Mouse (Mus musculus) lung, embryonic 15.5 days (tissue): Measurements from ENCODE around the gene Map3k7. TPM values are rescaled to one million over a fixed set of nuclear protein-coding genes. Genes with fewer than 3 reads are reported as not detected.
A peak's percentile ranks its signal among the peaks of the same experiment; 100 is the strongest.

Source experiments
- ATAC-seq: fragments of 200-750 bp; cut with Nextera tagmentation; 2 replicates; pipeline ENCODE4 v1.8.0; 2017; ENCODE audit warnings: moderate number of reproducible peaks, borderline replicate concordance; ENCODE audit not compliant: low FRiP score, low TSS enrichment; ENCODE audit errors: extremely low read depth
- H3K27ac ChIP-seq: fragments of 300-500 bp; sonication (generic); 2 replicates; pipeline ENCODE4 v1.5.1; 2015; ENCODE audit warnings: moderate library complexity, mild to moderate bottlenecking, inconsistent platforms
- H3K27me3 ChIP-seq: fragments of 300-500 bp; sonication (generic); 2 replicates; pipeline ENCODE4 v1.6.1; 2015; ENCODE audit warnings: inconsistent platforms
- H3K36me3 ChIP-seq: fragments of 300-500 bp; sonication (generic); 2 replicates; pipeline ENCODE4 v1.6.1; 2015; ENCODE audit warnings: inconsistent platforms
- H3K4me1 ChIP-seq: fragments of 300-500 bp; sonication (generic); 2 replicates; pipeline ENCODE4 v1.6.1; 2015; ENCODE audit warnings: inconsistent platforms
- H3K4me2 ChIP-seq: fragments of 300-500 bp; sonication (generic); 2 replicates; pipeline ENCODE4 v1.6.1; 2015; ENCODE audit warnings: inconsistent platforms, mild to moderate bottlenecking, moderate library complexity
- H3K4me3 ChIP-seq: fragments of 300-500 bp; sonication (generic); 2 replicates; pipeline ENCODE4 v1.5.1; 2015; ENCODE audit warnings: mild to moderate bottlenecking, inconsistent platforms
- H3K9ac ChIP-seq: fragments of 300-500 bp; sonication (generic); 2 replicates; pipeline ENCODE4 v1.6.1; 2015; ENCODE audit warnings: inconsistent platforms
- H3K9me3 ChIP-seq: fragments of 300-500 bp; sonication (generic); 2 replicates; pipeline ENCODE4 v1.6.1; 2016; ENCODE audit warnings: inconsistent platforms
- WGBS: fragments of 180-500 bp; shearing (Covaris S2); methylation state at CpG from one replicate; pipeline ENCODE4 v1.1.7; 2015; 5-methylcytosine and 5-hydroxymethylcytosine counted together
- polyA plus RNA-seq: library from polyadenylated mRNA; unstranded; fragments of >200 nt; fragmentation: Nextera tagmentation; extraction: Ambion mirVana; gene quantifications from 2 replicates; pipeline ENCODE4 v1.2.1, GENCODE M21; 2015

Map3k7 gene
- polyA plus RNA-seq: 33.1 and 34.6 TPM in 2 replicates

GRCm38 (mm10) chr4:31963354-31964193 is at the start of gene Map3k7:
Gene Map3k7 (plus strand): TSS chr4:31964097.
- Histone ChIP-seq H3K36me3 (no peaks in the 10 kb centered on the region), H3K9ac (peak within 1 kb of the TSS; percentile 88), H3K4me2 (peak within 1 kb of the TSS; percentile 72), H3K4me1 (peaks cover 19% of the 10 kb centered on the region; the same call in 1 of the 2 replicates), H3K27ac (peak within 1 kb of the TSS; percentile 99), H3K27me3 (no peaks in the 10 kb centered on the region), H3K4me3 (peak within 1 kb of the TSS; percentile 95), H3K9me3 (no peaks in the 10 kb centered on the region)
- peak; percentile 96 for ATAC-seq
- WGBS: under 1% methylated on average over 88 of the region's 88 CpGs

DNA sequence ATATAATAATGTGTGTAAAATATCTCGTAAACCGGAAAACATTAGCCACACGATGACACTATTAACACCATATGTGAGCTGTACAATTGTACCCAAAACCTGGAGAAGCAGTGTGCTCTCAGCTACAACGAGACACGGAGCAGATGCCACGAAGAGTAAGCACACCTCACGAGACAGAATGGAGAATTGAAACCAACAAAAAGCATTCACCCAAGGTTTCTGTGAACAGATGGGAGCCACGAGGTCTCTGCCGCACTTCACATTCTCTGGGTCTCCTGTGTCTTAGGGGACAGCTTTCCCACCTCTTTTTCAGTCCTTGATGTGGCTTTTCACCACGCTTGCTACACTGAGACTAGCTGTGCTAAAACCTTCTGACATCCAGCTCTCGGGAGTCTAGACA is 48.8 kb upstream of the Map3k7 start:
- Histone ChIP-seq H3K27ac (no peak overlapping the region), H3K9ac (no peak overlapping the region), H3K4me3 (no peak overlapping the region), H3K9me3 (no peaks in the 10 kb centered on the region), H3K4me2 (no peak overlapping the region), H3K36me3 (no peaks in the 10 kb centered on the region), H3K4me1 (no peaks in the 10 kb centered on the region), H3K27me3 (no peaks in the 10 kb centered on the region)
- 77% methylated on average over 11 of the region's 11 CpGs for WGBS
- ATAC-seq: no peak

- H3K9me3 ChIP-seq: no peaks in the 10 kb centered on the region
- H3K27me3 ChIP-seq: no peaks in the 10 kb centered on the region
- no peak overlapping the region for H3K27ac ChIP-seq
- H3K4me1 ChIP-seq: no peaks in the 10 kb centered on the region
- no peak overlapping the region for H3K4me2 ChIP-seq
- ATAC-seq: no peak
- WGBS: 91% methylated on average over 5 of the region's 5 CpGs
- H3K4me3 ChIP-seq: no peak overlapping the region
- no peak overlapping the region for H3K9ac ChIP-seq
- H3K36me3 ChIP-seq: no peaks in the 10 kb centered on the region
These were observed 45.2 kb upstream of the Map3k7 start for GRCm38 (mm10) chr4:31918717-31919116.

- H3K4me3 ChIP-seq: no peak overlapping the region
- no peaks in the 10 kb centered on the region for H3K36me3 ChIP-seq
- no peak overlapping the region for H3K27ac ChIP-seq
- H3K27me3 ChIP-seq: no peaks in the 10 kb centered on the region
- ATAC-seq: no peak
- WGBS: 74% methylated on average over 7 of the region's 7 CpGs
- H3K9ac ChIP-seq: no peak overlapping the region
- no peaks in the 10 kb centered on the region for H3K9me3 ChIP-seq
- no peaks in the 10 kb centered on the region for H3K4me1 ChIP-seq
- H3K4me2 ChIP-seq: no peak overlapping the region
These were observed 41.7 kb upstream of the Map3k7 start for GRCm38 (mm10) chr4:31922215-31922614.

DNA sequence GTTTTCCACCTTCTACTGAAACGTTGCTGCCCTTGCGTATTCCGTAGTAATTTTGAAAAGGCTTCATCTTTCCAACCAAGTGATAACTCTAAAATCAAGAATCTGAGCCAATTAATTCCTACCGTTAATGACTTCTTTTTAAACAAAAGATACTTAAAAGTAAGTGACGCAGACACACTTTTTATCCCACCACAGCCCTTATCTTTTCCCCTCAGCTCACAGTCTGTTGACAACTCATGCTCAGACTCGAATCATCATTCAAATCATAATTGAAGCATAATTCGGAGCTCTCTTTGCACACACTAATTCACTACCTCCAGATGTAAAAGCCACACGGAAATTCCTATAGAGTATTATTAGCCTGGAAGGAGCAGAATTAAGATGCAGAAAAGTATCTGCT is 40.5 kb upstream of the Map3k7 start:
- no peaks in the 10 kb centered on the region for H3K36me3 ChIP-seq
- ATAC-seq: no peak
- no peaks in the 10 kb centered on the region for H3K9me3 ChIP-seq
- H3K27me3 ChIP-seq: no peaks in the 10 kb centered on the region
- H3K4me3 ChIP-seq: no peak overlapping the region
- 48% methylated on average over 8 of the region's 8 CpGs for WGBS
- no peaks in the 10 kb centered on the region for H3K4me1 ChIP-seq
- no peak overlapping the region for H3K9ac ChIP-seq
- H3K27ac ChIP-seq: no peak overlapping the region
- no peak overlapping the region for H3K4me2 ChIP-seq

GRCm38 (mm10) chr4:31924301-31925185 is 39.4 kb upstream of the Map3k7 start:
- no peak overlapping the region for H3K4me3 ChIP-seq
- H3K9me3 ChIP-seq: no peaks in the 10 kb centered on the region
- WGBS: 42% methylated on average over 14 of the region's 14 CpGs
- no peaks in the 10 kb centered on the region for H3K4me1 ChIP-seq
- no peak for ATAC-seq
- no peak overlapping the region for H3K27ac ChIP-seq
- no peaks in the 10 kb centered on the region for H3K36me3 ChIP-seq
- no peak overlapping the region for H3K9ac ChIP-seq
- H3K4me2 ChIP-seq: no peak overlapping the region
- H3K27me3 ChIP-seq: no peaks in the 10 kb centered on the region

- H3K4me1 ChIP-seq: peaks cover 10% of the 10 kb centered on the region
- no peaks in the 10 kb centered on the region; the same call in 1 of the 2 replicates for H3K27me3 ChIP-seq
- ATAC-seq: no peak
- H3K27ac ChIP-seq: no peak overlapping the region
- no peak overlapping the region for H3K9ac ChIP-seq
- no peak overlapping the region for H3K4me2 ChIP-seq
- WGBS: 56% methylated on average over 3 of the region's 3 CpGs
- H3K4me3 ChIP-seq: no peak overlapping the region
- no peaks in the 10 kb centered on the region for H3K9me3 ChIP-seq
- H3K36me3 ChIP-seq: no peaks in the 10 kb centered on the region
These were observed 30.7 kb upstream of the Map3k7 start for GRCm38 (mm10) chr4:31933171-31933570.

DNA sequence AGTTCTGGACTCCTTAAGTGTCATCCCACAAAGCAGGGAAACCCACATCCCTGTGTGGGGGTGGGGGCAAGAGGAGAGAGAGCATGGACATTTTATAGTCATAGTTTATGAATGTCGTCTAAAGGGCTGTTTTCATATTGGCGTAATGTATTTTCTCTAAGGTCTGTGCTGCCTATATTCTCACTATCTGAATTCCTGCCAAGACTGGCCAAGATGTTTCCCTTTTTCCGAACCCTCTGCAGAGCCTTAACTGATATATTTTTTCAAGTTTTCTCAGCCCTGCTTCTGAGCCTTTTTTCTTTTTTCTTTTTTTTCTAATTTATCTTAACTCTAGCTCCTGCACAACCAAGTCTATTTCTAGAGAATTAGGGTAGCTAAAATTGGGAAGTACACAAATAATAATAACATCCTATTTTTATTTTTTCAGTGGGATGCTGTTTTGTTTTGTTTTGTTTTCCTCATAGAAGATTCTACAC is 28.0 kb upstream of the Map3k7 start:
- Histone ChIP-seq H3K9me3 (no peaks in the 10 kb centered on the region), H3K36me3 (no peaks in the 10 kb centered on the region), H3K4me2 (no peak overlapping the region), H3K4me1 (peaks cover 10% of the 10 kb centered on the region), H3K27ac (no peak overlapping the region), H3K27me3 (no peaks in the 10 kb centered on the region; the same call in 1 of the 2 replicates), H3K9ac (no peak overlapping the region), H3K4me3 (no peak overlapping the region)
- WGBS: 45% methylated on average over 3 of the region's 3 CpGs
- no peak for ATAC-seq

DNA sequence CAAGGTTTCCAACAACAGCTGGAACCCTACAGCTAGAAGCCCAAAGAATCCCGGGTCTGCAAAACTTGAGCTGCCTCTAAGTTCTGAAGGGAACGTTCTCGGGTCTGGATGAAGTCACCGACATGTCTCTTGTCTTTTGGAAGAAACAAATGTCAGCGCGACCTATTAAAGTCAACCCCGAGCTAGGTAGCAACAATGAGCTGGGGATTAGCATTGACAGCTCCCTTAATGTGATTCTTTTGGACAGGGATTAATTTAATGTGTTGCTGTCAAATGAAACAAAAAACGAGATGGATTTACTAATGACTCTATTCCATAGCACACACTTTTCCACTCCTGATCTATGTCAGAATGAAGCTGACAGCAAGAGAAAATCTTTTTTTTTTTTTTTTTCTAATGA is 27.5 kb upstream of the Map3k7 start:
- no peak for ATAC-seq
- WGBS: 22% methylated on average over 8 of the region's 8 CpGs
- H3K4me2 ChIP-seq: 0 out of 2 replicates have a peak overlapping the region, but pooled peaks have one; percentile 14
- H3K27ac ChIP-seq: no peak overlapping the region
- H3K36me3 ChIP-seq: no peaks in the 10 kb centered on the region
- peaks cover 10% of the 10 kb centered on the region for H3K4me1 ChIP-seq
- H3K9ac ChIP-seq: no peak overlapping the region
- no peak overlapping the region for H3K4me3 ChIP-seq
- no peaks in the 10 kb centered on the region; the same call in 1 of the 2 replicates for H3K27me3 ChIP-seq
- H3K9me3 ChIP-seq: no peaks in the 10 kb centered on the region

DNA sequence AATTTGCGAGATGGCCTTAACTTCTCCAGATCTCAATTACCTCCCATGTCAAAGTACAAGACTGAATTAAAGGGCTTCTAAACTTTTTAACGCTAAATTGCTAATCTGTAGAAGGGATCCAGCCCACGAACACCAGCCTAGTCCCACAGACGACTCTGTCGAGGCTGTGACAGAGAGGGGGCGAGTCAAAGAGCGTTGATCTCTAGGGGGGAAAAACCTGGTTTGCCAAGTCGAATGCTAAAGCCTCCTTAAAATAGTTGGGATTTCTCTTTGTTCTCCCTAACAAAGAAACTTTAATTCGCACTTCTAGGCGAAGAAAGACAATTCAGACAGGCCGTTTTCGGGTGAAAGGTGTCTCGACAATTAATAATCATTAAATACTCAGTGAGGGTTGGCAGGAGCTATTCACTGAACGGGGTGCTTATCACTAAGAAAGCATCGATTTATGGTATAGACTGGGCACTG is 27.0 kb upstream of the Map3k7 start:
- Histone ChIP-seq H3K4me3 (peak overlapping the region; percentile 49), H3K27ac (no peak overlapping the region), H3K9ac (peak overlapping the region; percentile 59; the same call in 1 of the 2 replicates), H3K27me3 (no peaks in the 10 kb centered on the region; the same call in 1 of the 2 replicates), H3K4me2 (peak overlapping the region; percentile 96), H3K4me1 (peaks cover 10% of the 10 kb centered on the region), H3K9me3 (no peaks in the 10 kb centered on the region), H3K36me3 (no peaks in the 10 kb centered on the region)
- 24% methylated on average over 15 of the region's 15 CpGs for WGBS
- no peak for ATAC-seq

DNA sequence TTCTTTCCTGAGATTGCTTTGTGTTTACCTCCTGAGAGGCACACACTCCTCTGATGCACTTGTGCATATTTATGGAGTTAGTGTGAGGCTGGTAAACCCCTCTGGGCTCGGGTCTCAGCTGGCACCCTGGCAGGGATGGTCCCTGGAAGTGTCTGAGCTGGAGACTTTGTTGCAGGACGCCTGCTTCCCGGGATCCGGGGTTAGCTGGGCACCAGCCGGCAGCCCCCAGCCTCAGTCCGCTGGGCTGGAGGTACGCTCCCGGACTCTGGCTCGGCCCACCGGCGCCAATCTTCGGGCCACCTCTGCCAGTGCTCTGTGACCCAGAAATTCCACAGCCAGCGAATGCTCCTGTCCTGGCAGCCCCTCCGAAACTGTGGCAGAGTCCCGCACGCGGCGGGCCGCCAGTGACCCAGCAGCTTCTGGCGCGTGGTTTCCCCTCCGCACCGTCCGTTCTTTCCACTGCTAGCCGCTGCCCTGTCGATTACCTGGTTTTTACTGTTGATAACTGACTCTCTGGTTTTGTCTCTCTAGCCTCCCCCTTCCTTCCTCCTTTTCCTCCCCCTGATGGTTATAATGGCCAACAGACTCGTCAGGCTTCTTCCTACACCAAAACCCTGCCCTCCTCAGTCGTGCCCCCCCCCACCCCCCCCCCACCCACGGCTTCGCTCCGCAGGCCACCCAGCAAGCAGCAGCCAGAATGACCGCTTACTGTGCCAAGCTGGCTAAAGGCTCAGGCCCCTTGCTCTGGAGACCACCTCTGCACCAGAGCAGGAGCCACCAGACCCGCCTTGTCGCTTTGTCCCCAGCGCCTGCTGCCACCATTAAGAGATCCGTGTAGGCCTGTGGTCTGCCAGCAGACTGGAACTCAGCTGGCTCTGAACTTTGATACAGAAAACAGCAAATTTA is 26.3 kb upstream of the Map3k7 start:
- H3K4me1 ChIP-seq: peaks cover 10% of the 10 kb centered on the region
- H3K9me3 ChIP-seq: no peaks in the 10 kb centered on the region
- ATAC-seq: peak; percentile 59
- 2% methylated on average over 36 of the region's 36 CpGs for WGBS
- peak overlapping the region; percentile 59; the same call in 1 of the 2 replicates for H3K27ac ChIP-seq
- H3K4me2 ChIP-seq: peak overlapping the region; percentile 96
- no peaks in the 10 kb centered on the region for H3K36me3 ChIP-seq
- H3K9ac ChIP-seq: peak overlapping the region; percentile 59
- peak overlapping the region; percentile 49 for H3K4me3 ChIP-seq
- H3K27me3 ChIP-seq: no peaks in the 10 kb centered on the region; the same call in 1 of the 2 replicates
